Mouse (Mus musculus): ENCODE data around the gene Psen1. TPM values are rescaled to one million over a fixed set of nuclear protein-coding genes. Genes with fewer than 3 reads are reported as not detected.

The Psen1 gene
- total RNA-seq, 2 experiments from 2014 or later = 39.1 to 55.7 TPM

- ATAC-seq (replicated peaks; ENCODE audit: low FRiP score, low TSS enrichment, poor library complexity, severe bottlenecking) = no peak
Observed at GRCm38 (mm10) chr12:83767833-83768232, 79.9 kb downstream of the Psen1 start.

GRCm38 (mm10) chr12:83768235-83768899, 80.4 kb downstream of the Psen1 start:
- ATAC-seq (replicated peaks; ENCODE audit: low FRiP score, low TSS enrichment, poor library complexity, severe bottlenecking) = no peak

- ATAC-seq (replicated peaks; ENCODE audit: low FRiP score, low TSS enrichment, poor library complexity, severe bottlenecking) = peak; percentile 48
Observed at GRCm38 (mm10) chr12:83770418-83771256, 82.7 kb downstream of the Psen1 start.

GRCm38 (mm10) chr12:83775621-83776020, 87.7 kb downstream of the Psen1 start:
- no peak for ATAC-seq (replicated peaks; ENCODE audit: low FRiP score, low TSS enrichment, poor library complexity, severe bottlenecking)

GRCm38 (mm10) chr12:83776766-83777165, 88.8 kb downstream of the Psen1 start:
- ATAC-seq (replicated peaks; ENCODE audit: low FRiP score, low TSS enrichment, poor library complexity, severe bottlenecking) = no peak

GRCm38 (mm10) chr12:83780181-83780580, 92.2 kb downstream of the Psen1 start:
- ATAC-seq (replicated peaks; ENCODE audit: low FRiP score, low TSS enrichment, poor library complexity, severe bottlenecking) = no peak

GRCm38 (mm10) chr12:83781204-83781603, 93.3 kb downstream of the Psen1 start:
- no peak for ATAC-seq (replicated peaks; ENCODE audit: low FRiP score, low TSS enrichment, poor library complexity, severe bottlenecking)

- no peak for ATAC-seq (replicated peaks; ENCODE audit: low FRiP score, low TSS enrichment, poor library complexity, severe bottlenecking)
Observed at GRCm38 (mm10) chr12:83781640-83782278, 93.8 kb downstream of the Psen1 start.

- ATAC-seq (replicated peaks; ENCODE audit: low FRiP score, low TSS enrichment, poor library complexity, severe bottlenecking) = no peak
Observed at GRCm38 (mm10) chr12:83782669-83783068, 94.7 kb downstream of the Psen1 start.

Other genes with a start within 250 kb of the Psen1 start
- 4.9 and 17.9 TPM in 2 replicates for gene Dpf3, start 200.4 kb upstream of the Psen1 start, total RNA-seq (2014; fragmentation: Nextera tagmentation)
- 26.6 and 35.6 TPM in 2 replicates for gene Dpf3, start 200.4 kb upstream of the Psen1 start, total RNA-seq (2017)
- 31.4 and 49.2 TPM in 2 replicates for gene Dcaf4, start 167.7 kb upstream of the Psen1 start, total RNA-seq (2014; fragmentation: Nextera tagmentation)
- gene Dcaf4, start 167.7 kb upstream of the Psen1 start, total RNA-seq (2017) = 29.8 and 38.6 TPM in 2 replicates
- gene Zfyve1, start 90.9 kb upstream of the Psen1 start, total RNA-seq (2014; fragmentation: Nextera tagmentation) = 14.2 and 20.2 TPM in 2 replicates
- 6.7 and 10.7 TPM in 2 replicates for gene Zfyve1, start 90.9 kb upstream of the Psen1 start, total RNA-seq (2017)
- 310 and 350 TPM in 2 replicates for gene Rbm25, start 56.9 kb upstream of the Psen1 start, total RNA-seq (2014; fragmentation: Nextera tagmentation)
- gene Rbm25, start 56.9 kb upstream of the Psen1 start, total RNA-seq (2017) = 341 and 447 TPM in 2 replicates
- gene Papln, start 75.5 kb downstream of the Psen1 start, total RNA-seq (2014; fragmentation: Nextera tagmentation) = not detected in 2 replicates
- gene Papln, start 75.5 kb downstream of the Psen1 start, total RNA-seq (2017) = not detected in 2 replicates
- gene Numb, start 233.8 kb downstream of the Psen1 start, total RNA-seq (2014; fragmentation: Nextera tagmentation) = 14.6 and 24.8 TPM in 2 replicates
- 8.8 and 11.7 TPM in 2 replicates for gene Numb, start 233.8 kb downstream of the Psen1 start, total RNA-seq (2017)

Measured in megakaryocyte-erythroid progenitor cell, adult 5-6 weeks (primary cell).